Mouse (Mus musculus) telencephalon, adult 2 months (tissue): ENCODE data around the gene Atxn7.
"Not testable (repeated sequence)": the region's sequence is repeated elsewhere in the genome, so short reads cannot be mapped to it uniquely, and the experiment has no call there.

ENCODE experiments used
- DNase-seq: peaks from one replicate; pipeline ENCODE4 v3.0.0-alpha.2; 2011; ENCODE audit warnings: low read depth, low spot score

Gene Atxn7

GRCm38 (mm10) chr14:13961401-13962112 is at the start of gene Atxn7, which contains the start of gene Thoc7:
Gene Atxn7 (plus strand): TSS chr14:13961440.
Gene Thoc7 (minus strand): TSS chr14:13961852.
- no peak for DNase-seq

- DNase-seq, result no peak
Measured at GRCm38 (mm10) chr14:13914387-13915082, 46.7 kb upstream of the Atxn7 start, which contains the start of gene Gm281. Gene Gm281 (minus strand): TSS chr14:13914478.

DNA sequence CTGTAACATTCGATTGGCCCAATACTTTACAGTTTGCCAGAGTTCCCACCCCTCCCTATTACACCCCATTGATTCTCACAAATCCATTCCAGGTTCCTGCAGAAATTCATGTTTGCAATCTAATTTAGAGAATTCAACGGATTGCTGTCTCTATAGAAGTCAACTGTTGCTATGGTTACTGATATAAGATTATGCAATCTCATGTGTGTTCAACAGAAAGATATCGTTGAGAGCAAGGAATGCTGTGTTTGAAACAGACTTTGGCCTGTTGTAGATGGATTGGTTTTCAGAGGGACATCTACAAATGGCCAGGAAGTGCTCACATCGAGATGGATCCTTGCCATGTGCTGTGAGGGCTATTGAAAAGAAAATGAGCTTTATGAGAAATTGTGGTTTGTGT is 46.0 kb upstream of the Atxn7 start:
- DNase-seq, result peak; percentile 9

DNA sequence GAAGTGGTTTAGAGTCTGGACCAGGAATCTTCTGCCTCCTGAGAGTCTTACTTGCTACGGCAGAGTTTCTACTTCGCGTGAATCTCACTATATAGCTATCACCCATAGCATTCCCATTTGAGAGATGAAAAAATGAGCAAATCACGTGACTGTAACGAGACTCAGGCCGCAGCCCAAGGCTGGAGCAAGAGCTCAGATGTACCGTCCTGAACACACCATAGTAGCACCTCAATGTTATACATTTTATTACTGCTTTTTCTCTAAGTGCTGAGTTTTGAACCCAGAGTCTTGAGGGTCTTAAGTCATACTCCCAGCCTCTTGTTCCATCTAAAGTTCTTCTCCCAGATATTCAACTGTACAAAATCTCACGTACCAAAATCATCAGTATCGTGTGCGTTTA is 44.0 kb upstream of the Atxn7 start:
- no peak for DNase-seq

DNA sequence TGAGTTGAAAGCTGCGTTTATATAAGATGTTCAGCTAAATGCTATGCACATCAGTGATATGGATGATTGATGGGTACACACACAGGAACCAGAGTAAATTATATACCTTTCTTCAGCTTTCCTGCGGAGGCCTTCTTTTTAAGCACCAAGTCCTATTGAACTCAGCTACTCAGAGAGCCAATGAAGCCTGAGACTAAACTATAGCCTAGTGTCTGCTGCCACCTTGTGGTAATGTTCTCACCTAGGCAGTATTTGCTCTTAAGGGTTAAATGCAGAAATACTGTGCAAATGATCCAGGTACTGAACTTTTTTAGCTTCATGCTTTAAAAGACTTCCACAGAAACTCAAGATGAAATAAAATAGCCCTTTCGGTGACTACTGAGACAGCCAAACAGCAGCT is 43.6 kb upstream of the Atxn7 start:
- DNase-seq, result peak; percentile 81

DNA sequence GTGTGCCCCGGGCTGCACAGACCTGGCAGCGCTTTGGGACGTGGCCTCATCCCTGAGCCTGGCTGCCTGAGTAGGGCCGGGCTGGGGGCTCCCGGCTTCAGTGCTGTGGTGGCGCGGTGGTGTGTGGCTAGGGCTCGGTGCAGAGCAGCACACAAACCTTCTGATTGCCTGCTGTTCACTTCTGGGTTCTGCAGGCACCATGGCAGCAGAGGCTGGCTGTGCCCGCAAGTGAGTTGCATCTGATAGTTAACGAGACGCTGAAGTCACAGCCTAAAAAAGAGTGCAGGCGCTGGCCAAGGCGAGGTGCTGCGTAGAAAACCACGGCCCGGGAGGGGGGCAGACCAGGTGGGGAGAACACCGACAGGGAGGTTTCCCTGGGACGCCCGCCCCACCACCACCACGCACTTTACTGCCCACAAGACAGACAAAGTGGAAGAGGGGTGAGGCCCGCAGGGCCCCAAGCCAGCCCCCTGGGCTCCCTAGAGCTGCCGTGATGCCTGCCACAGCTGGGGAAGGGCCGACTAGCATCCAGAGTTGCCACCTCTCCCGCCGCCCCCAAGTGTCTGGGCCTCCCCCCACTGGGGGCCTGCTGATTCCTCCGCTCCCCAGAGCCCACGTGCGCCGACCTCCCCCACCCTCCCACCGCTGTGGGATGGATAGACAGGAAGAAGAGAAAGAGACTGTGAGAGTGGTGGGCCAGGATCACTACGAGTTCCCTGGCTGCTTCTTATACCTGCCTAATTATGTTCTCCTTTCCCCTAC is 27.8 kb upstream of the Atxn7 start:
- no peak for DNase-seq

GRCm38 (mm10) chr14:13934052-13934371 is 27.2 kb upstream of the Atxn7 start:
- DNase-seq, result no peak

- no peak for DNase-seq
Measured at GRCm38 (mm10) chr14:13944686-13945085, 16.6 kb upstream of the Atxn7 start.

DNA sequence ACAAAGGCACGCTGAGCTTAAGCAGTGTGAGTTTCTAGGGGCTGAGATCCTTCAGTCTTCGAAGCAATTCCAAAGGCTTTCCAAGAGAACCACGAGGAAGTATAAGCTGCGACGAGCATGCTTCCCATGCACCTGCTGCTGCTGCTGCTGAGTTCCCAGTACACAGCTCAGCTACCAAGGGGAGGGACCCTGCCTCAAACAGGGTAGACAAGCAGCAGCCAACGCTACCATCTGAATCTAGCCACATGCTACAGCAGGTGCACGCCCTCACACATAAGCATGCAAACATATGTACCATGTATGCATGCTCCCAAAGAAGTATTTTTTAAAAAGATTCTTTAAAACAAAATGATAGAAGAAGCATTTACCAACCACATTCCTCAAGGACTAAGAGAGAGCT is 12.9 kb upstream of the Atxn7 start:
- DNase-seq, result no peak

- no peak for DNase-seq
Measured at GRCm38 (mm10) chr14:13950401-13950800, 10.8 kb upstream of the Atxn7 start.

DNA sequence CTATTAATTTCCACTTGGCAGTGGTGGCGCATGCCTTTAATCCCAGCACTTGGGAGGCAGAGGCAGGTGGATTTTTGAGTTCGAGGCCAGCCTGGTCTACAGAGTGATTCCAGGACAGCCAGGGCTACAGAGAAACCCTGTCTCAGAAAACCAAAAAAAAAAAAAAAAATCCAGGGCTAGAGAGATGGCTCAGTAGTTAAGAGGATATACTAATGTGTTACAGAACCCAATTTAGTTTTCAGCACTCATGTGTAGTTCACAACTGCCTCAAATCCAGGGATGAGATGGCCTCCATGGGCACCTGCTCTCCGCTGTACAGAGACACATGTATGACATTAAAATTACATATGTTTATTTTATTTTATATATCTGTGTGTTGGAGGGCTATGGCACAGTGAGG is 9.1 kb upstream of the Atxn7 start:
- DNase-seq, result not testable (repeated sequence)

DNA sequence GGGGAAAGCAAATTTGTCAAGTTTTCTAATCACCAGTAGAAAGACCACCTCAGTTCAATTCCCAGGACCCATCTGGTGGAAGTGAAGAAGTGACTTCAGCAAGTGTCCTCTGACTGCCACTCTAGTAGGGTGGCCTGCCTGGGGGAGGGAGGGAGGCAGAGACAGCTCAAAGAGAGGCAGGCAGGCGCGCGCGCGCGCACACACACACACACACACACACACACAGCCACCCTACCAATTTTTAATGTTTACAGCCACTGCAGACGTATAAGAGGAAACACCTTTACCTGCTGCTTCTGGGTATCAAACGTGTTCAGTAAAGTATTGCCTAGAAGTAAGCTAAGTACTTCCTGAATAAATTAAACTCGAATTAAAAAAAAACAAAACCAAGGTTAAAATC is 1.2 kb upstream of the Atxn7 start:
- no peak for DNase-seq

- DNase-seq, result no peak
Measured at GRCm38 (mm10) chr14:13960482-13961325, 536 bp upstream of the Atxn7 start.

DNA sequence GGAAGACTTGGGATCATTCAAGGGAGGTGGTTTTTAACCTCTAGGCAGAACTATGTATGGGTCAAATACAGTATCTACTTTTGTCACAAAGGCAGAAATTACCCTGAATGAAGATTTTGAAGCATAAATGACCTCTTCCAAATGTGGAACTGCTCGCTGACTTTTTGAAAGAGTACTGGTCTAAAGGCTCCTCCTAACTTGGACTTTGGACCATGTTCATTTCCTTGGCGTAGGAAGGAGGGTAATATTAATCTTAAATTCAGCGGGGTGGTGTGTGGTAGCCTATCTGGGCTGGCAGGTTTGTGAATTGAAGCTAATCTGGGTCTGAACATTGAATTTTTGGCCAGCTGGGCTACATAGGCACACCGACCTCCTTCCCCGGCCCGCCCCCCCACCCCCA is 1.2 kb downstream of the Atxn7 start:
- no peak for DNase-seq

DNA sequence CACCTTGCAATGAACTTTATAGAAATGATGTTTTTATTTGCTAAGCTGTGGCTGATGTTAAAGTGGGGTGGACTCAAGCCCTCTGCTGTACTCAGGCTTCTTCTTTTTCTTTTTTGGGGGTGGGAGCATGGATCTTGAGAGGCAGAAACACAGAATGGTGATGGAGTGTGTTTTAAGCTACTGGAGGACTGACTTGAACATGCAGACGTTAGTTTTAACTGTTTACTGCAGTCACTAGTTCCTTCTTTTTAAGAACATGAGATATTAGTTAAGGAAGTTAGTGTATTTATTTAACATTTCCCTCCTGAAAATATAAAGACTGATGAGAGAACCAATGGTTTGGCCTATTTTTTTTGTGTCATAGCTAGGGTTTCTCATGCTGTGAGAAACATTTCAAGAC is 2.3 kb downstream of the Atxn7 start:
- no peak for DNase-seq

DNA sequence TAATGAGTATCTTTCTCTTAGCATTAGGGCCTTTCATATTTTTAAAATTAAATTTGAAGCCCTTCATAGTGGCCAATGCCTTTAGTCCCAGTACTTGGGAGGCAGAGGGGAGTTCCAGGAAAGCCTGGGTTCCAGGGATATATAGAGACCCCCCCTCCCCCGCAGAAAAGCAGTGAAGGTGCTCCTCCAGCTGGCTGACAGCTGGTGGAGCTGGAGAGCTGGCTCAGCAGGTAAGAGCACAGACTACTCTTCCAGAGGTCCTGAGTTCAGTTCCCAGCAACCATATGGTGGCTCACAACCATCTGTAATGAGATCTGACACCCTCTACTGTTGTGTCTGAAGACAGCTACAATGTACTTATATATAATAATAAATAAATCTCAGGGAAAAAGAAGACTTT is 6.4 kb downstream of the Atxn7 start:
- DNase-seq, result no peak

- no peak for DNase-seq
Measured at GRCm38 (mm10) chr14:13968476-13968875, 7.2 kb downstream of the Atxn7 start.

- no peak for DNase-seq
Measured at GRCm38 (mm10) chr14:13970513-13970912, 9.3 kb downstream of the Atxn7 start.

DNA sequence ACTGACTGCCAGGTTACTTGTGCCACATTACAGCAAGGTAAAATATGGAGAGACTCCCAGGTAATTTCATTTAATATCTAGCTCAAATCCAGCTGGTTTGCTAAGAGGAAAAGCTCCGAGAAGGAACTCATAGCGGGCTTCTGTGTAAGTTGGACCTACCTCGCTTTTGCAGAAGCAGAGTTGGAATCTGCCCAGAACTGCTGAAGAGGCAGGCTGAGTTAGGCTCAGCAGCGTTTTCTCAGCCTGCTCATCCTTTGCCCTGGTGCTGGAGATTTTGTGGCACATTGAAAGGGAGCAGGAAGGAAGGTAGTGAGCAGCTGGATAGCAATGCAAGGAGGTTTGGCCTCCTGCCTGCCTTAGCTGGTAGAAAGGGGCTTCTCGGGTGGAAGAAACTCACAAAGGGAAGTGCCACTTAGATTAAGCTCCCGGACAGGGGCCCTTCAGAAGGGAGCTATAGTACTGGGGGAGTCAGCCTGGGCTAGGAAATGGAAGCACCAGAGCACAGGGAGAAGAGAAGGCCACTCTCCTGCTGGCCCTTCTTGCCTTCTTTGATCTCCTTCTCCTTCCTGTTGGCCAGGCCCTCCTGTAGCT is 10.5 kb downstream of the Atxn7 start:
- no peak for DNase-seq

DNA sequence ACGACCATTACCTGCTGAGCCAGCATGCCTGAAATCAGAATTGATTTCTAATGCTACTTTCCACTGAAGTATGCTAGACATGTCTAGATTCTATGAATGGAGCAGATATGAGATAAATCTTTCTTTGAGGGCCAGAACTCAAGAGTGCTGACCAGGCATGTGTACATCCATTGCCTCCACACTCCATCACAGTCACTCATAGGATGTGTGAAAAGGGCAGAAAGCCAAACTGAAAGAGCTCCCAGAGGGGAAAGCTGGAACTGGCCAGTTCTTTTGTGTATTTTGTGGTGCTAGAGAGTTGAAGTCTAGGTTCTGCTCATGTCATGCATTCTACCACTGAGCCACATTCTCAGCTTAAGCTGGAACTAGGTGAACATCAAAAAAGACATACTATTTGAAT is 16.3 kb downstream of the Atxn7 start:
- no peak for DNase-seq

DNA sequence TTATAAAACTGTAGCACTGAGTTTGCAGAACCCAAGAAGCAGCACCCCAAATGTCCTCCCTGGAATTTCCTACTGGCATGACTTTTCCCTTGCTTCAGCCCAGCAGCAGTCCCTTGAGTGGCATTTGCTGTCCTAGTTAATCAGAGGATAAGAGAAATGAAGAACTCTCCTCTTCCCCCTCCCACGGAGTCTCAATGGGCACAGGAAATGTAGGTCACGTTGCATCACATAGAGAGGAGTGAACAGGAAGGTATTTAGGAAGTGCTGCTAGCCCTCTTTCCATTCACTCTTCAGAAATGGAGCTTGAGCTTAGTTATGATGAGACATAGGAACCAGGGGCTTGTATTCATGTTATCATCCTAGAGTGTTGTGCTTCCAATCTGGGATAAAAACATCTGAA is 20.0 kb downstream of the Atxn7 start:
- DNase-seq, result peak; percentile 21
